ENCODE assay signal across 26 mouse cellular contexts in the genomic region with DNA sequence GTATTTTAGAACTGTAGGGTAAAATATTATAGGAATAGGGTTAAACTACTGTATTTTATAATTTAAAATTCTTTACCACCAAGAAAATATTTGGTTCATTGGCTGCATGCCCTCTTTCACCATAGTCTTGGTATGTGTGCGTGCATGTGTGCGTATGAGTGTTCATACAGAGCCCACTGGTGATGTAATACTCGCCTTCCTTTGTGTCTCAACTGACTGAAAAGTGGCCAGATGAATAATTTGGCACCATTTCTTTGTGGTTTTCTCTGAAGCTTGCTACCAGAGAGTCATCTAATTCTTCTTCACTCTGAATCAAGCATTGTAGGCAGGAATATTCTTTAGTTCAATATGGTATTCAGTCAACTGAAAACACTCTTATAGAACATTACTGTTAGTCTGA.
DNase-seq lines count a peak whose midpoint lies in the region; ATAC-seq and TF ChIP-seq lines count a peak whose summit lies in the region.
"Had no signal": no experiment of that assay in that cellular context is flagged by ENCODE, and none has a peak within 500 bp of the region (broad histone marks: within the 10 kb centered on the region; RNA-seq: fewer than 3 reads in every experiment).

No protein-coding gene starts in this region.

- TF ChIP-seq POLR2A in embryonic fibroblast, embryonic 13.5 days (IDR thresholded peaks at IDR 0.05; ENCODE audit: low read depth, low read length): no peak

- H3K9ac ChIP-seq in forebrain, embryonic 14.5 days (ENCODE audit: low read length): no peak overlapping the region
- no peak overlapping the region for H3K9ac ChIP-seq in forebrain, embryonic 11.5 days (ENCODE audit: low read length)
- H3K9ac ChIP-seq: embryonic facial prominence, embryonic 13.5 days; forebrain, embryonic 12.5 days; forebrain, postnatal 0 days; hindbrain, embryonic 12.5 days had no signal

- H3K4me1 ChIP-seq in forebrain, embryonic 14.5 days (ENCODE audit: control insufficient read depth, insufficient read depth, low read length): no peaks in the 10 kb centered on the region
- no peaks in the 10 kb centered on the region for H3K4me1 ChIP-seq in forebrain, embryonic 11.5 days (replicated peaks; ENCODE audit: control insufficient read depth, insufficient read depth, low read length)
- H3K4me1 ChIP-seq in embryonic fibroblast, embryonic 13.5 days (ENCODE audit: control insufficient read depth, insufficient read depth, low read length): no peaks in the 10 kb centered on the region
- H3K4me1 ChIP-seq: embryonic facial prominence, embryonic 13.5 days; forebrain, embryonic 12.5 days; heart, embryonic 10.5 days; hindbrain, embryonic 12.5 days had no signal

- WGBS in forebrain, embryonic 14.5 days: 72% methylated on average over 3 of the region's 3 CpGs
- WGBS in forebrain, embryonic 11.5 days: 86% methylated on average over 3 of the region's 3 CpGs

- H3K27ac ChIP-seq in forebrain, embryonic 14.5 days (ENCODE audit: low read depth, low read length): no peak overlapping the region
- H3K27ac ChIP-seq in forebrain, embryonic 11.5 days (ENCODE audit: low read depth, low read length): no peak overlapping the region
- H3K27ac ChIP-seq in embryonic fibroblast, embryonic 13.5 days (ENCODE audit: insufficient read depth, low read length): 0 out of 2 replicates have a peak overlapping the region, but pooled peaks have one; percentile 34
- H3K27ac ChIP-seq: embryonic facial prominence, embryonic 13.5 days; forebrain, embryonic 12.5 days; gastrocnemius, adult 2 months; heart, embryonic 10.5 days; hindbrain, embryonic 12.5 days had no signal

- no peak for ATAC-seq in forebrain, embryonic 14.5 days
- ATAC-seq in forebrain, embryonic 11.5 days (replicated peaks; ENCODE audit: low FRiP score): no peak
- no peak for ATAC-seq in megakaryocyte-erythroid progenitor cell, adult 5-6 weeks (replicated peaks; ENCODE audit: low FRiP score, low TSS enrichment, poor library complexity, severe bottlenecking)
- ATAC-seq: CD4-positive, CD25-positive, alpha-beta regulatory T cell, adult 4 months; forebrain, postnatal 0 days; hindbrain, embryonic 16.5 days; inflammation-experienced regulatory T-cells, adult 6 months; intestine, postnatal 0 days had no signal

- H3K27me3 ChIP-seq in forebrain, embryonic 14.5 days (replicated peaks; ENCODE audit: control insufficient read depth, insufficient read depth, low read length): no peaks in the 10 kb centered on the region
- no peaks in the 10 kb centered on the region for H3K27me3 ChIP-seq in forebrain, embryonic 11.5 days (ENCODE audit: control insufficient read depth, insufficient read depth, low read length)
- H3K27me3 ChIP-seq: embryonic facial prominence, embryonic 13.5 days; forebrain, embryonic 12.5 days; hindbrain, embryonic 12.5 days had no signal

- no peak for TF ChIP-seq CTCF in embryonic fibroblast, embryonic 13.5 days (IDR thresholded peaks at IDR 0.05; ENCODE audit: borderline replicate concordance, insufficient read depth, low read length)

- H3K4me2 ChIP-seq in forebrain, embryonic 14.5 days (ENCODE audit: low read length): no peak overlapping the region
- no peak overlapping the region for H3K4me2 ChIP-seq in forebrain, embryonic 11.5 days (ENCODE audit: low read depth, low read length, severe bottlenecking)
- H3K4me2 ChIP-seq: embryonic facial prominence, embryonic 13.5 days; forebrain, embryonic 12.5 days; hindbrain, embryonic 12.5 days had no signal

- no peaks in the 10 kb centered on the region for H3K36me3 ChIP-seq in forebrain, embryonic 14.5 days (ENCODE audit: control insufficient read depth, insufficient read depth, low read length)
- H3K36me3 ChIP-seq in forebrain, embryonic 11.5 days (ENCODE audit: control insufficient read depth, insufficient read depth, low read length): no peaks in the 10 kb centered on the region
- H3K36me3 ChIP-seq: embryonic facial prominence, embryonic 13.5 days; forebrain, embryonic 12.5 days; G1E; heart, embryonic 10.5 days; hindbrain, embryonic 12.5 days had no signal

- DNase-seq in forebrain, embryonic 14.5 days (ENCODE audit: low spot score): peak; percentile 30
- DNase-seq in forebrain, embryonic 11.5 days (ENCODE audit: low spot score): no peak
- DNase-seq in 3134 (ENCODE audit: extremely low read depth, insufficient read length, low spot score): peak; percentile 5
- peak; percentile 81 for DNase-seq in Muller cell, postnatal 12 days (ENCODE audit: inconsistent ontology term)
- DNase-seq in embryo, embryonic 10 days (ENCODE audit: low spot score): no peak
- no peak for DNase-seq in cerebellum, postnatal 4 days (ENCODE audit: low spot score in 2 of 2)
- DNase-seq: adrenal gland, postnatal 25 days; cerebellum, adult 2 months; cerebellum, postnatal 10 days; forebrain, postnatal 0 days; gastrocnemius, adult 2 months; heart, postnatal 10 days; heart, postnatal 4 days; kidney, adult 8-10 months had no signal

- no peaks in the 10 kb centered on the region for H3K9me3 ChIP-seq in forebrain, embryonic 14.5 days (replicated peaks; ENCODE audit: control insufficient read depth, low read length)
- H3K9me3 ChIP-seq in forebrain, embryonic 11.5 days (ENCODE audit: control insufficient read depth, low read length): no peaks in the 10 kb centered on the region
- H3K9me3 ChIP-seq: embryonic facial prominence, embryonic 13.5 days; forebrain, embryonic 12.5 days; G1E; heart, embryonic 10.5 days; hindbrain, embryonic 12.5 days had no signal

- H3K4me3 ChIP-seq in forebrain, embryonic 14.5 days (ENCODE audit: low read depth, low read length): no peak overlapping the region
- H3K4me3 ChIP-seq in forebrain, embryonic 11.5 days (ENCODE audit: low read depth, low read length): no peak overlapping the region
- H3K4me3 ChIP-seq in embryonic fibroblast, embryonic 13.5 days (ENCODE audit: insufficient read depth, low read length): no peak overlapping the region
- H3K4me3 ChIP-seq: embryonic facial prominence, embryonic 13.5 days; erythroblast, embryonic 14.5 days; forebrain, embryonic 12.5 days; gastrocnemius, adult 2 months; heart, embryonic 10.5 days; hindbrain, embryonic 12.5 days had no signal

Comparison
In these comparisons a context has a peak if more than half of its experiments do, and no peak if none do; other contexts are left out.
1. DNase-seq: peak in forebrain, embryonic 14.5 days (single experiment), 3134 (single experiment) and Muller cell, postnatal 12 days (single experiment); none in forebrain, embryonic 11.5 days (single experiment), embryo, embryonic 10 days (single experiment) and cerebellum, postnatal 4 days (0 of 2).